Comparison of ENCODE assay signal across 9 mouse cellular contexts in genomic region chr9:13694293-13694692, GRCm38 (mm10). TPM values are rescaled to one million over a fixed set of nuclear protein-coding genes. Genes with fewer than 3 reads are reported as not detected.
DNase-seq lines count a peak whose midpoint lies in the region; ATAC-seq and TF ChIP-seq lines count a peak whose summit lies in the region.
"Had no signal": no experiment of that assay in that cellular context is flagged by ENCODE, and none has a peak within 500 bp of the region (broad histone marks: within the 10 kb centered on the region; RNA-seq: fewer than 3 reads in every experiment).

No protein-coding gene starts in this region.

- H3K36me3 ChIP-seq in lung, embryonic 15.5 days = no peaks in the 10 kb centered on the region
- H3K36me3 ChIP-seq in thymus, adult 2 months (ENCODE audit: control insufficient read depth, insufficient read depth, low read length) = no peaks in the 10 kb centered on the region
- H3K36me3 ChIP-seq: midbrain, embryonic 12.5 days had no signal

- H3K4me1 ChIP-seq in lung, embryonic 15.5 days = peaks cover 39% of the 10 kb centered on the region
- H3K4me1 ChIP-seq in thymus, adult 2 months (replicated peaks; ENCODE audit: control insufficient read depth, insufficient read depth, low read length) = no peaks in the 10 kb centered on the region

- 0 out of 2 replicates have a peak overlapping the region, but pooled peaks have one; percentile 6 for H3K4me2 ChIP-seq in lung, embryonic 15.5 days
- H3K4me2 ChIP-seq: midbrain, embryonic 12.5 days had no signal

- peak; percentile 82; the same call in 1 of the 2 replicates for ATAC-seq in lung, embryonic 15.5 days (ENCODE audit: borderline replicate concordance, extremely low read depth, low FRiP score, low TSS enrichment)

- 38% methylated on average over 5 of the region's 5 CpGs for WGBS in lung, embryonic 15.5 days
- 91% methylated on average over 5 of the region's 5 CpGs for WGBS in thymus, adult 2 months

- H3K4me3 ChIP-seq in lung, embryonic 15.5 days = no peak overlapping the region
- no peak overlapping the region for H3K4me3 ChIP-seq in thymus, adult 2 months (ENCODE audit: control insufficient read depth, insufficient read depth, low read length)
- H3K4me3 ChIP-seq: midbrain, embryonic 12.5 days had no signal

- peak; percentile 43 for DNase-seq in adrenal gland, postnatal 14 days
- no peak for DNase-seq in adrenal gland, adult 18-20 months (ENCODE audit: low spot score in 2 of 2)
- DNase-seq in lung, adult 18-20 months = no peak
- DNase-seq in heart, postnatal 4 days = peak; percentile 43
- peak; percentile 63 for DNase-seq in right cerebral cortex, adult 18-20 months
- DNase-seq in spleen, postnatal 10 days (ENCODE audit: low spot score in 2 of 2) = no peak
- no peak for DNase-seq in thymus, adult 2 months

- no peak for TF ChIP-seq POLR2A in thymus, adult 2 months (IDR thresholded peaks at IDR 0.05; ENCODE audit: control insufficient read depth, extremely low read depth, insufficient read depth, low read length, poor library complexity)

- no peak overlapping the region for H3K9ac ChIP-seq in lung, embryonic 15.5 days
- H3K9ac ChIP-seq: midbrain, embryonic 12.5 days had no signal

- peak overlapping the region; percentile 82 for H3K27ac ChIP-seq in lung, embryonic 15.5 days
- no peak overlapping the region for H3K27ac ChIP-seq in thymus, adult 2 months (ENCODE audit: control insufficient read depth, insufficient read depth, low read length)
- H3K27ac ChIP-seq: midbrain, embryonic 12.5 days had no signal

- H3K27me3 ChIP-seq in lung, embryonic 15.5 days = no peaks in the 10 kb centered on the region
- no peaks in the 10 kb centered on the region for H3K27me3 ChIP-seq in thymus, adult 2 months (ENCODE audit: control insufficient read depth, insufficient read depth, low read length)
- H3K27me3 ChIP-seq: midbrain, embryonic 12.5 days had no signal

- H3K9me3 ChIP-seq in lung, embryonic 15.5 days = no peaks in the 10 kb centered on the region
- H3K9me3 ChIP-seq: midbrain, embryonic 12.5 days had no signal

- TF ChIP-seq CTCF in thymus, adult 2 months (IDR thresholded peaks at IDR 0.05; ENCODE audit: borderline replicate concordance, control insufficient read depth, extremely low read depth, insufficient read depth, low read length, poor library complexity) = no peak

RNA-seq across cellular contexts. Expression of gene Mtmr2, which starts 53.9 kb away (rescaled TPM):
- 65.8 and 74.0 TPM in 2 replicates for total RNA-seq in adrenal gland, postnatal 14 days (2021)
- total RNA-seq in adrenal gland, adult 18-20 months (2021) = 10 to 100 TPM; 48.8 to 55.9 TPM
- polyA plus RNA-seq in lung, embryonic 15.5 days (2015; fragmentation: Nextera tagmentation; extraction: Ambion mirVana) = 86.9 and 91.8 TPM in 2 replicates
- total RNA-seq in heart, postnatal 4 days (2021) = 10 to 100 TPM; 47.0 TPM
- 25.4 and 35.3 TPM in 2 replicates for polyA plus RNA-seq in thymus, adult 2 months (2012; rRNA removed)

Comparison
In these comparisons a context has a peak if more than half of its experiments do, and no peak if none do; other contexts are left out.
1. DNase-seq: peak in adrenal gland, postnatal 14 days (single experiment), heart, postnatal 4 days (single experiment) and right cerebral cortex, adult 18-20 months (single experiment); none in adrenal gland, adult 18-20 months (0 of 2), lung, adult 18-20 months (0 of 2), spleen, postnatal 10 days (0 of 2) and thymus, adult 2 months (single experiment).